Mouse (Mus musculus): ENCODE measurements at regions not wholly inside any gene's neighbourhood (a gene's known extent, or its start where the extent isn't known, plus 50 kb on each side); places are given as distances from the start of the nearest gene placed in this dataset.

GRCm38 (mm10) chr2:148580286-148580966, 92.0 kb upstream of the Nxt1 start:
- ATAC-seq (ENCODE audit: insufficient read depth, low FRiP score) = no peak
- Histone ChIP-seq H3K36me3 (ENCODE audit: control insufficient read depth, insufficient read depth, low read length) (no peaks in the 10 kb centered on the region), H3K27ac (ENCODE audit: low read length) (no peak overlapping the region), H3K27me3 (ENCODE audit: control insufficient read depth, insufficient read depth, low read length) (no peaks in the 10 kb centered on the region), H3K9ac (ENCODE audit: low read length) (no peak overlapping the region), H3K4me1 (ENCODE audit: control insufficient read depth, insufficient read depth, low read length) (no peaks in the 10 kb centered on the region), H3K9me3 (replicated peaks; ENCODE audit: control insufficient read depth, low read length) (no peaks in the 10 kb centered on the region), H3K4me2 (ENCODE audit: low read depth, low read length) (no peak overlapping the region), H3K4me3 (replicated peaks; ENCODE audit: low read length) (no peak overlapping the region)
- WGBS = 40% methylated on average over 7 of the region's 7 CpGs

DNA sequence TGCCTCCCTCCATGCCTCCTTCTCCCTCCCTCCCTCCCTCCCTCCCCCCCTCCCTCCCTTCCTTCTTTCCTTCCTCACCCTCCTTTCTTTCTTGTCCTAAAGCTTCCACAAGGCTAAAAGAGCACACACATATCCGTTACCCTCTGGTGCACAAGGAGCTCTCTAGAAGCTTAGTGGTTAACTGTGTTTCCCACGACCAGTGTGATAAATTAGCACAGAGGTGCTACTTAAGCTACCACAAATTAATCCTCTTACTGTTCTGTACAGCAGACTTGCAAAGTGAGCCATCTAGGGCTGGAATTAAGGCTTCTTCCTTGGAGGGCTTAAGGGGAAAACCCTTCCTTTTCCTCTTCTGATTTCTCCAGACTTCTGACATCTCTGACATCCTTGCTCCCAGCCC, 92.8 kb upstream of the Nxt1 start:
- Histone ChIP-seq H3K4me2 (ENCODE audit: low read depth, low read length) (no peak overlapping the region), H3K27me3 (ENCODE audit: control insufficient read depth, insufficient read depth, low read length) (no peaks in the 10 kb centered on the region), H3K4me3 (replicated peaks; ENCODE audit: low read length) (no peak overlapping the region), H3K9me3 (replicated peaks; ENCODE audit: control insufficient read depth, low read length) (no peaks in the 10 kb centered on the region), H3K27ac (ENCODE audit: low read length) (no peak overlapping the region), H3K36me3 (ENCODE audit: control insufficient read depth, insufficient read depth, low read length) (no peaks in the 10 kb centered on the region), H3K4me1 (ENCODE audit: control insufficient read depth, insufficient read depth, low read length) (no peaks in the 10 kb centered on the region), H3K9ac (ENCODE audit: low read length) (no peak overlapping the region)
- no peak for ATAC-seq (ENCODE audit: insufficient read depth, low FRiP score)
- WGBS = 41% methylated on average over 2 of the region's 2 CpGs

- ATAC-seq (ENCODE audit: insufficient read depth, low FRiP score) = no peak
- no peak overlapping the region for H3K9ac ChIP-seq (ENCODE audit: low read length)
- no peak overlapping the region for H3K4me2 ChIP-seq (ENCODE audit: low read depth, low read length)
- H3K9me3 ChIP-seq (replicated peaks; ENCODE audit: control insufficient read depth, low read length) = no peaks in the 10 kb centered on the region
- no peaks in the 10 kb centered on the region for H3K27me3 ChIP-seq (ENCODE audit: control insufficient read depth, insufficient read depth, low read length)
- no peak overlapping the region for H3K27ac ChIP-seq (ENCODE audit: low read length)
- H3K36me3 ChIP-seq (ENCODE audit: control insufficient read depth, insufficient read depth, low read length) = no peaks in the 10 kb centered on the region
- no peak overlapping the region for H3K4me3 ChIP-seq (replicated peaks; ENCODE audit: low read length)
- H3K4me1 ChIP-seq (ENCODE audit: control insufficient read depth, insufficient read depth, low read length) = no peaks in the 10 kb centered on the region
- 78% methylated on average over 5 of the region's 5 CpGs for WGBS
These were observed 93.4 kb upstream of the Nxt1 start for GRCm38 (mm10) chr2:148579027-148579426.

- H3K4me3 ChIP-seq (replicated peaks; ENCODE audit: low read length) = no peak overlapping the region
- no peaks in the 10 kb centered on the region for H3K4me1 ChIP-seq (ENCODE audit: control insufficient read depth, insufficient read depth, low read length)
- H3K4me2 ChIP-seq (ENCODE audit: low read depth, low read length) = no peak overlapping the region
- no peaks in the 10 kb centered on the region for H3K36me3 ChIP-seq (ENCODE audit: control insufficient read depth, insufficient read depth, low read length)
- no peak overlapping the region for H3K27ac ChIP-seq (ENCODE audit: low read length)
- no peak for ATAC-seq (ENCODE audit: insufficient read depth, low FRiP score)
- H3K27me3 ChIP-seq (ENCODE audit: control insufficient read depth, insufficient read depth, low read length) = no peaks in the 10 kb centered on the region
- H3K9me3 ChIP-seq (replicated peaks; ENCODE audit: control insufficient read depth, low read length) = no peaks in the 10 kb centered on the region
- H3K9ac ChIP-seq (ENCODE audit: low read length) = no peak overlapping the region
- 61% methylated on average over 2 of the region's 2 CpGs for WGBS
These were observed 94.2 kb upstream of the Nxt1 start for GRCm38 (mm10) chr2:148578176-148578575.

DNA sequence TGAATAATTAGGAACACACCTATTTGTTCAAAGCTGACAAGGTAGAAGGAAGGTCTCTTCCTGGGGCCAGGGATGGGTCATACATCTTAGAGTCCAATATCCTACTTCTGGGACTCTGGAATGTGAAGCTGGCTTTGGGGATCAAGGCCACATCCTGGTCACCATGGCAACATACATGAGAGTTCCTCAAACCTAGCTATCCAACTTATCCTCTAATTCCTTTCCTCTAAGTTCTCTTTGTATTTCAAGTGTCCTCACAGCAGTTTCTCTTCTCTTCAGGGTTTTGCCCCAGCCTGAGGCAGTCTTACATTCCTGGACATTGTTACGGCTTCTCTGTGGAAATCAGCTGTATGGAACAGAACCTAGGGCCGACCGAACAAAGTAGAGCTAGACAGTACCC, 97.0 kb upstream of the Nxt1 start:
- Histone ChIP-seq H3K4me1 (ENCODE audit: control insufficient read depth, insufficient read depth, low read length) (no peaks in the 10 kb centered on the region), H3K36me3 (ENCODE audit: control insufficient read depth, insufficient read depth, low read length) (no peaks in the 10 kb centered on the region), H3K27ac (ENCODE audit: low read length) (no peak overlapping the region), H3K4me2 (ENCODE audit: low read depth, low read length) (no peak overlapping the region), H3K4me3 (replicated peaks; ENCODE audit: low read length) (no peak overlapping the region), H3K9ac (ENCODE audit: low read length) (no peak overlapping the region), H3K9me3 (replicated peaks; ENCODE audit: control insufficient read depth, low read length) (no peaks in the 10 kb centered on the region), H3K27me3 (ENCODE audit: control insufficient read depth, insufficient read depth, low read length) (no peaks in the 10 kb centered on the region)
- 80% methylated on average over 3 of the region's 3 CpGs for WGBS
- ATAC-seq (ENCODE audit: insufficient read depth, low FRiP score) = no peak

GRCm38 (mm10) chr2:148572165-148572564, 100.2 kb upstream of the Nxt1 start:
- H3K4me1 ChIP-seq (ENCODE audit: control insufficient read depth, insufficient read depth, low read length) = no peaks in the 10 kb centered on the region
- 0 out of 2 replicates have a peak, but pooled peaks have one; percentile 29 for ATAC-seq (ENCODE audit: insufficient read depth, low FRiP score)
- H3K27ac ChIP-seq (ENCODE audit: low read length) = no peak overlapping the region
- no peaks in the 10 kb centered on the region for H3K9me3 ChIP-seq (replicated peaks; ENCODE audit: control insufficient read depth, low read length)
- no peak overlapping the region for H3K9ac ChIP-seq (ENCODE audit: low read length)
- 8% methylated on average over 1 of the region's 1 CpGs for WGBS
- H3K4me3 ChIP-seq (replicated peaks; ENCODE audit: low read length) = no peak overlapping the region
- no peak overlapping the region for H3K4me2 ChIP-seq (ENCODE audit: low read depth, low read length)
- no peaks in the 10 kb centered on the region for H3K27me3 ChIP-seq (ENCODE audit: control insufficient read depth, insufficient read depth, low read length)
- no peaks in the 10 kb centered on the region for H3K36me3 ChIP-seq (ENCODE audit: control insufficient read depth, insufficient read depth, low read length)

DNA sequence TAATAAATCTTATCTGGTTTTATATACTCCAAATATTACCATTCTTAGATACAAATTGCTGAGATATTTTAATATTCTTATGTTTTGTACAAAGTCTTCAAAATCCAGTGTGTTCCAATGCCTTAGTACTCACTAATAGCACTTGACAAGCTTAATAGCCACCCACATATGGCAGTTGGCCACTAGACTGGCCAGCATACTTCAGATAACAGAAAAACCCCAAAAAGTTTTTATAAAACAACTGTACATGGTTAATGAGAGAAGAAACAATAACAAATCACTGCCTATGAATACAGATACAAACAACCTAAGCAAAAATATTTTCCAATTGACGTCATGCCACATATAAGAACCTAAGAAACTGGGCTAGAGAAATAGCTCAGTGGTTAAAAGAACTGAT, 100.8 kb upstream of the Nxt1 start:
- no peaks in the 10 kb centered on the region for H3K36me3 ChIP-seq (ENCODE audit: control insufficient read depth, insufficient read depth, low read length)
- no peaks in the 10 kb centered on the region for H3K27me3 ChIP-seq (ENCODE audit: control insufficient read depth, insufficient read depth, low read length)
- no peaks in the 10 kb centered on the region for H3K9me3 ChIP-seq (replicated peaks; ENCODE audit: control insufficient read depth, low read length)
- H3K4me1 ChIP-seq (ENCODE audit: control insufficient read depth, insufficient read depth, low read length) = no peaks in the 10 kb centered on the region
- H3K4me3 ChIP-seq (replicated peaks; ENCODE audit: low read length) = no peak overlapping the region
- H3K27ac ChIP-seq (ENCODE audit: low read length) = no peak overlapping the region
- H3K9ac ChIP-seq (ENCODE audit: low read length) = no peak overlapping the region
- WGBS = 88% methylated on average over 1 of the region's 1 CpGs
- no peak for ATAC-seq (ENCODE audit: insufficient read depth, low FRiP score)
- H3K4me2 ChIP-seq (ENCODE audit: low read depth, low read length) = no peak overlapping the region

GRCm38 (mm10) chr2:148571018-148571417, 101.4 kb upstream of the Nxt1 start:
- H3K27ac ChIP-seq (ENCODE audit: low read length) = no peak overlapping the region
- H3K9me3 ChIP-seq (replicated peaks; ENCODE audit: control insufficient read depth, low read length) = no peaks in the 10 kb centered on the region
- ATAC-seq (ENCODE audit: insufficient read depth, low FRiP score) = peak; percentile 73; the same call in 1 of the 2 replicates
- no peaks in the 10 kb centered on the region for H3K36me3 ChIP-seq (ENCODE audit: control insufficient read depth, insufficient read depth, low read length)
- no peak overlapping the region for H3K4me3 ChIP-seq (replicated peaks; ENCODE audit: low read length)
- no peak overlapping the region for H3K9ac ChIP-seq (ENCODE audit: low read length)
- no peaks in the 10 kb centered on the region for H3K4me1 ChIP-seq (ENCODE audit: control insufficient read depth, insufficient read depth, low read length)
- H3K4me2 ChIP-seq (ENCODE audit: low read depth, low read length) = no peak overlapping the region
- no peaks in the 10 kb centered on the region for H3K27me3 ChIP-seq (ENCODE audit: control insufficient read depth, insufficient read depth, low read length)
- whole genome bisulfite sequencing = 42% methylated on average over 5 of the region's 5 CpGs

DNA sequence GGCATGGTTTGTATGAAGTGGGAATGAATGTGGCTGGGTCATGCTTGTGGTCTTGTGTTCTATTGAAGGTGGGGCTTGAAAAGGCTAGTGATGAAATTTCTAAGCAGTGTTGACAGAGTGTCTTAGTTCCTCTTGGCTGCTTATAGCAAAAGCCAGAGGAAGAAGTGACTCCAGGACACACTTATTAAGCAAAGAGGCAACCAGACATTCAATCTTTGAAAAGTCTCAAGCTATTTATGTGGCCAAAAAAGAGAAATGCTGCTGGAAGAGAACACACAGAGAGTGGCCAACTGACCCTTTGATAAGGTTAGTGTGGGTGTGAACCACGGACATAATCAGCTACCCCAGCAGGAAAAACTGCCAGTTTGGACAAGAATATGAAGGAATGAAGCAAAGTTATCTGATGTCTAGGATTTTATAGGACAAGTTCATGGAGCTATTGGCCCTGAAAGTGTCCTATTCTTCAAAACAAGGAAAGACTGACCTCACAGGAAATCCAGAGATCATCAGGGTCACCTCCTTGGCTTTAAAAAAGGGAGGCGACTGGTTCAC, 104.4 kb upstream of the Nxt1 start:
- Histone ChIP-seq H3K27ac (ENCODE audit: low read length) (no peak overlapping the region), H3K9ac (ENCODE audit: low read length) (no peak overlapping the region), H3K4me2 (ENCODE audit: low read depth, low read length) (no peak overlapping the region), H3K27me3 (ENCODE audit: control insufficient read depth, insufficient read depth, low read length) (no peaks in the 10 kb centered on the region), H3K36me3 (ENCODE audit: control insufficient read depth, insufficient read depth, low read length) (no peaks in the 10 kb centered on the region), H3K4me3 (replicated peaks; ENCODE audit: low read length) (no peak overlapping the region), H3K9me3 (replicated peaks; ENCODE audit: control insufficient read depth, low read length) (no peaks in the 10 kb centered on the region), H3K4me1 (ENCODE audit: control insufficient read depth, insufficient read depth, low read length) (no peaks in the 10 kb centered on the region)
- 64% methylated on average over 2 of the region's 2 CpGs for WGBS
- ATAC-seq (ENCODE audit: insufficient read depth, low FRiP score) = no peak

All from stomach, embryonic 16.5 days (tissue).